Mouse (Mus musculus) G1E (cell line): ENCODE measurements around the gene Ndufa13. TPM values are rescaled to one million over a fixed set of nuclear protein-coding genes. Genes with fewer than 3 reads are reported as not detected.
"Not testable (repeated sequence)": the region's sequence is repeated elsewhere in the genome, so short reads cannot be mapped to it uniquely, and the experiment has no call there.

Experiments
- ATAC-seq: 2 replicates; pipeline ENCODE4 v1.8.0; 2016; ENCODE audit warnings: mild to moderate bottlenecking; ENCODE audit not compliant: insufficient number of reproducible peaks, poor library complexity, low FRiP score, severe bottlenecking; ENCODE audit errors: extremely low read depth
- DNase-seq: peaks from one replicate; pipeline ENCODE4 v3.0.0; 2012; ENCODE audit warnings: low spot score
- H3K27me3 ChIP-seq: 2 replicates; pipeline ENCODE4 v1.6.1; 2012; ENCODE audit warnings: mild to moderate bottlenecking, low read length, inconsistent platforms; ENCODE audit not compliant: insufficient read depth
- H3K36me3 ChIP-seq: replicated peaks from 2 replicates; pipeline ENCODE3; 2012; ENCODE audit warnings: mild to moderate bottlenecking, inconsistent platforms
- H3K4me1 ChIP-seq: 2 replicates; pipeline ENCODE4 v1.6.1; 2012; ENCODE audit warnings: low read depth, low read length, inconsistent platforms, mixed read lengths; ENCODE audit not compliant: insufficient read depth
- H3K4me3 ChIP-seq: 2 replicates; pipeline ENCODE4 v1.5.1; 2012; ENCODE audit warnings: low read depth, mild to moderate bottlenecking, inconsistent platforms, low read length, moderate library complexity, mixed read lengths
- H3K9me3 ChIP-seq: replicated peaks from 2 replicates; pipeline ENCODE4 v1.6.1; 2012; ENCODE audit warnings: inconsistent platforms
- CTCF ChIP-seq: IDR thresholded peaks from 2 replicates; pipeline ENCODE4 v1.5.1; 2012; ENCODE audit warnings: low read depth, low read length, inconsistent platforms, mixed read lengths
- GATA1 ChIP-seq: IDR thresholded peaks from 2 replicates; pipeline ENCODE4 v1.6.1; 2012; ENCODE audit warnings: borderline replicate concordance, low read length, inconsistent platforms, mixed read lengths
- GATA2 ChIP-seq: IDR thresholded peaks from 2 replicates; pipeline ENCODE4 v1.6.1; 2012; ENCODE audit warnings: low read depth, low read length, inconsistent platforms, borderline replicate concordance
- POLR2AphosphoS5 ChIP-seq: IDR thresholded peaks from 2 replicates; pipeline ENCODE4 v1.6.1; 2012; ENCODE audit warnings: low read depth, low read length, inconsistent platforms; ENCODE audit not compliant: insufficient replicate concordance
- TAL1 ChIP-seq: conservative IDR thresholded peaks from 2 replicates; pipeline ENCODE4 v1.6.1; 2012; ENCODE audit warnings: low read depth, low read length, inconsistent platforms, mixed read lengths
- polyA plus RNA-seq: library from polyadenylated mRNA; stranded (reverse); fragments of >175 nt; gene quantifications from 2 replicates; pipeline ENCODE4 v1.2.3, GENCODE M21; 2012
- total RNA-seq, 2 experiments: library from RNA; stranded (forward) in 1 of 2; stranded (reverse) in 1 of 2; fragments of 200-1000 nt in 1 of 2; fragments of >200 nt in 1 of 2; fragmentation: Nextera tagmentation in 1 of 2; gene quantifications; 2 replicates each; pipeline ENCODE4 v1.2.3; 2014 to 2017

Gene Ndufa13
- total RNA-seq (2014; fragmentation: Nextera tagmentation) (64.6 and 85.0 TPM in 2 replicates), total RNA-seq (2017) (111 and 124 TPM in 2 replicates), polyA plus RNA-seq (119 and 158 TPM in 2 replicates)

- H3K4me1 ChIP-seq: peaks cover 56% of the 10 kb centered on the region
- H3K27me3 ChIP-seq: peaks cover 5% of the 10 kb centered on the region; the same call in 1 of the 2 replicates
- H3K4me3 ChIP-seq: peak within 1 kb of the TSS; percentile 85
- ATAC-seq (no peak), DNase-seq (no peak)
- H3K9me3 ChIP-seq: peaks cover 16% of the 10 kb centered on the region
- peaks cover 52% of the 10 kb centered on the region for H3K36me3 ChIP-seq
- TF ChIP-seq GATA1: no peak
- no peak for TF ChIP-seq GATA2
- TF ChIP-seq TAL1: no peak
- TF ChIP-seq CTCF: no peak
- no peak for TF ChIP-seq POLR2AphosphoS5
Observed at GRCm38 (mm10) chr8:69902163-69903062, at the start of gene Ndufa13, which contains the start of the genes Tssk6 and Yjefn3. Gene Ndufa13, minus strand, starts transcription at chr8:69902558. Gene Tssk6, plus strand, starts transcription at chr8:69902184. Gene Yjefn3, minus strand, starts transcription at chr8:69902712.

- peaks cover 82% of the 10 kb centered on the region for H3K36me3 ChIP-seq
- TF ChIP-seq GATA1: no peak
- no peak for TF ChIP-seq POLR2AphosphoS5
- no peak for TF ChIP-seq CTCF
- no peak for TF ChIP-seq GATA2
- no peak for TF ChIP-seq TAL1
- H3K4me1 ChIP-seq: peaks cover 17% of the 10 kb centered on the region
- H3K27me3 ChIP-seq: no peaks in the 10 kb centered on the region
- H3K4me3 ChIP-seq: no peak overlapping the region
- H3K9me3 ChIP-seq: no peaks in the 10 kb centered on the region
- DNase-seq (no peak), ATAC-seq (no peak)
Observed at GRCm38 (mm10) chr8:69950300-69950699, 47.9 kb upstream of the Ndufa13 start.

- Histone ChIP-seq H3K4me1 (peaks cover 48% of the 10 kb centered on the region), H3K36me3 (peaks cover 90% of the 10 kb centered on the region)
- not testable (repeated sequence) for H3K9me3 ChIP-seq, DNase-seq, H3K4me3 ChIP-seq, H3K27me3 ChIP-seq, ATAC-seq
Observed at GRCm38 (mm10) chr8:69942495-69942894, 40.1 kb upstream of the Ndufa13 start.

- Histone ChIP-seq H3K4me1 (peaks cover 61% of the 10 kb centered on the region), H3K36me3 (peaks cover 93% of the 10 kb centered on the region)
- ATAC-seq: no peak
Observed at GRCm38 (mm10) chr8:69940386-69940785, 38.0 kb upstream of the Ndufa13 start.

GRCm38 (mm10) chr8:69939633-69940032 lies 37.3 kb upstream of the Ndufa13 start:
- Histone ChIP-seq H3K4me1 (peaks cover 61% of the 10 kb centered on the region), H3K4me3 (no peak overlapping the region), H3K27me3 (no peaks in the 10 kb centered on the region), H3K9me3 (no peaks in the 10 kb centered on the region), H3K36me3 (peaks cover 93% of the 10 kb centered on the region)
- DNase-seq (no peak), ATAC-seq (no peak)
- TF ChIP-seq POLR2AphosphoS5 (no peak), GATA2 (no peak), CTCF (no peak), GATA1 (no peak), TAL1 (no peak)

More at GRCm38 (mm10) chr8:69940386-69940785, 38.0 kb upstream of the Ndufa13 start:
- TF ChIP-seq CTCF: no peak
- no peak for TF ChIP-seq TAL1
- no peak for TF ChIP-seq GATA2
- TF ChIP-seq POLR2AphosphoS5: no peak
- TF ChIP-seq GATA1: no peak
- DNase-seq: no peak
- H3K4me3 ChIP-seq: no peak overlapping the region
- H3K9me3 ChIP-seq: no peaks in the 10 kb centered on the region
- no peaks in the 10 kb centered on the region for H3K27me3 ChIP-seq

- DNase-seq (no peak), ATAC-seq (no peak)
- H3K36me3 ChIP-seq: peaks cover 94% of the 10 kb centered on the region
- H3K4me3 ChIP-seq: no peak overlapping the region
- no peaks in the 10 kb centered on the region for H3K27me3 ChIP-seq
- no peaks in the 10 kb centered on the region for H3K9me3 ChIP-seq
- TF ChIP-seq GATA2 (no peak), TAL1 (no peak), GATA1 (no peak), CTCF (no peak), POLR2AphosphoS5 (no peak)
- H3K4me1 ChIP-seq: peaks cover 59% of the 10 kb centered on the region
Observed at GRCm38 (mm10) chr8:69938245-69938982, 36.1 kb upstream of the Ndufa13 start.
